Mouse (Mus musculus): ENCODE data around the gene Ppef1.

GRCm38 (mm10) chrX:160669992-160670391 is 65.6 kb downstream of the Ppef1 start:
- TF ChIP-seq POLR2A (IDR thresholded peaks at IDR 0.05; ENCODE audit: insufficient read length, low read depth) (no peak), TCF12 (IDR thresholded peaks at IDR 0.05; ENCODE audit: insufficient read depth, poor library complexity, severe bottlenecking) (no peak), MAX (IDR thresholded peaks at IDR 0.05; ENCODE audit: low read depth) (no peak), REST (IDR thresholded peaks at IDR 0.05; ENCODE audit: insufficient read depth, insufficient read length) (no peak), MYOG (IDR thresholded peaks at IDR 0.05; ENCODE audit: control insufficient read depth in 1 of 3, insufficient read depth in 1 of 3, insufficient read length in 2 of 3, low read depth in 2 of 3) (no peak), POLR2AphosphoS2 (IDR thresholded peaks at IDR 0.05; ENCODE audit: insufficient read length, low read depth) (no peak), TCF3 (IDR thresholded peaks at IDR 0.05; ENCODE audit: insufficient read length, low read depth) (no peak), MYOD1 (IDR thresholded peaks at IDR 0.05; ENCODE audit: control insufficient read depth in 1 of 3, insufficient read length in 2 of 3, low read depth in 2 of 3) (no peak), E2F4 (IDR thresholded peaks at IDR 0.05; ENCODE audit: insufficient read depth) (no peak), USF1 (IDR thresholded peaks at IDR 0.05; ENCODE audit: low read depth) (no peak)
